Mouse (Mus musculus) stomach, embryonic 14.5 days (tissue): ENCODE results near the gene Il9r. TPM values are rescaled to one million over a fixed set of nuclear protein-coding genes. Genes with fewer than 3 reads are reported as not detected.

Source experiments
- ATAC-seq: fragments of 200-750 bp; cut with Nextera tagmentation; 2 replicates; pipeline ENCODE4 v1.8.0; 2017; ENCODE audit warnings: low read depth, moderate TSS enrichment; ENCODE audit not compliant: insufficient number of reproducible peaks, insufficient read depth, low FRiP score
- H3K27ac ChIP-seq: fragments of 300-500 bp; sonication (generic); 2 replicates; pipeline ENCODE4 v1.5.1; 2014; ENCODE audit warnings: mild to moderate bottlenecking, low read length, moderate library complexity, mixed read lengths
- H3K27me3 ChIP-seq: fragments of 300-500 bp; sonication (generic); 2 replicates; pipeline ENCODE4 v1.6.1; 2014; ENCODE audit warnings: low read length, control low read depth, mixed read lengths; ENCODE audit not compliant: control insufficient read depth, insufficient read depth
- H3K36me3 ChIP-seq: fragments of 300-500 bp; sonication (generic); 2 replicates; pipeline ENCODE4 v1.6.1; 2014; ENCODE audit warnings: mild to moderate bottlenecking, control low read depth, low read length, moderate library complexity, mixed read lengths; ENCODE audit not compliant: control insufficient read depth, insufficient read depth
- H3K4me1 ChIP-seq: fragments of 300-500 bp; sonication (generic); 2 replicates; pipeline ENCODE4 v1.6.1; 2014; ENCODE audit warnings: low read length, control low read depth, mixed read lengths; ENCODE audit not compliant: control insufficient read depth, insufficient read depth
- H3K4me2 ChIP-seq: fragments of 300-500 bp; sonication (generic); replicated peaks from 2 replicates; pipeline ENCODE4 v1.6.1; 2014; ENCODE audit warnings: low read depth, low read length, control low read depth
- H3K4me3 ChIP-seq: fragments of 300-500 bp; sonication (generic); 2 replicates; pipeline ENCODE4 v1.5.1; 2014; ENCODE audit warnings: low read depth, low read length, control low read depth
- H3K9ac ChIP-seq: fragments of 300-500 bp; sonication (generic); replicated peaks from 2 replicates; pipeline ENCODE4 v1.6.1; 2014; ENCODE audit warnings: low read depth, mild to moderate bottlenecking, control low read depth, low read length, moderate library complexity, mixed read lengths
- H3K9me3 ChIP-seq: fragments of 300-500 bp; sonication (generic); 2 replicates; pipeline ENCODE4 v1.6.1; 2016; ENCODE audit warnings: low read depth, low read length, control low read depth; ENCODE audit not compliant: control insufficient read depth
- WGBS: fragments of 180-500 bp; shearing (Covaris S2); extraction: QIAGEN DNeasy Blood & Tissue Kit; methylation state at CpG from one replicate; pipeline ENCODE4 v1.1.7; 2014; 5-methylcytosine and 5-hydroxymethylcytosine counted together
- polyA plus RNA-seq: library from polyadenylated mRNA; unstranded; fragments of >200 nt; fragmentation: Nextera tagmentation; extraction: Ambion mirVana; gene quantifications from 2 replicates; pipeline ENCODE4 v1.2.1, GENCODE M21; 2014

Il9r gene
- polyA plus RNA-seq, 1 experiment from 2014 or later = 0.06 TPM

- no peaks in the 10 kb centered on the region for H3K27me3 ChIP-seq
- peaks cover 51% of the 10 kb centered on the region for H3K4me1 ChIP-seq
- no peaks in the 10 kb centered on the region for H3K9me3 ChIP-seq
- peaks cover 4% of the 10 kb centered on the region; the same call in 1 of the 2 replicates for H3K36me3 ChIP-seq
- peak overlapping the region; percentile 91 for H3K27ac ChIP-seq
- no peak overlapping the region for H3K4me3 ChIP-seq
- 0 out of 2 replicates have a peak overlapping the region, but pooled peaks have one; percentile 3 for H3K4me2 ChIP-seq
- WGBS = 26% methylated on average over 4 of the region's 4 CpGs
- ATAC-seq = no peak
- no peak overlapping the region for H3K9ac ChIP-seq
These were observed 24.5 kb upstream of the Il9r start for GRCm38 (mm10) chr11:32224468-32225139.

- H3K27ac ChIP-seq = 0 out of 2 replicates have a peak overlapping the region, but pooled peaks have one; percentile 7
- no peaks in the 10 kb centered on the region for H3K9me3 ChIP-seq
These were observed 23.4 kb upstream of the Il9r start for GRCm38 (mm10) chr11:32223297-32223967.

GRCm38 (mm10) chr11:32222570-32223194 lies 22.6 kb upstream of the Il9r start:
- WGBS = 8% methylated on average over 21 of the region's 21 CpGs
- peaks cover 66% of the 10 kb centered on the region for H3K4me1 ChIP-seq
- peak overlapping the region; percentile 96; the same call in 1 of the 2 replicates for H3K27ac ChIP-seq
- no peaks in the 10 kb centered on the region for H3K36me3 ChIP-seq
- no peaks in the 10 kb centered on the region for H3K27me3 ChIP-seq
- H3K9me3 ChIP-seq = no peaks in the 10 kb centered on the region
- peak overlapping the region; percentile 68 for H3K4me2 ChIP-seq
- peak overlapping the region; percentile 86; the same call in 1 of the 2 replicates for H3K9ac ChIP-seq
- H3K4me3 ChIP-seq = peak overlapping the region; percentile 82
- no peak for ATAC-seq

More at GRCm38 (mm10) chr11:32223297-32223967, 23.4 kb upstream of the Il9r start:
- no peak overlapping the region for H3K4me2 ChIP-seq
- ATAC-seq = no peak
- H3K9ac ChIP-seq = no peak overlapping the region
- H3K4me1 ChIP-seq = peaks cover 61% of the 10 kb centered on the region
- no peaks in the 10 kb centered on the region for H3K27me3 ChIP-seq
- no peak overlapping the region for H3K4me3 ChIP-seq
- 69% methylated on average over 4 of the region's 4 CpGs for WGBS
- H3K36me3 ChIP-seq = no peaks in the 10 kb centered on the region; the same call in 1 of the 2 replicates

DNA sequence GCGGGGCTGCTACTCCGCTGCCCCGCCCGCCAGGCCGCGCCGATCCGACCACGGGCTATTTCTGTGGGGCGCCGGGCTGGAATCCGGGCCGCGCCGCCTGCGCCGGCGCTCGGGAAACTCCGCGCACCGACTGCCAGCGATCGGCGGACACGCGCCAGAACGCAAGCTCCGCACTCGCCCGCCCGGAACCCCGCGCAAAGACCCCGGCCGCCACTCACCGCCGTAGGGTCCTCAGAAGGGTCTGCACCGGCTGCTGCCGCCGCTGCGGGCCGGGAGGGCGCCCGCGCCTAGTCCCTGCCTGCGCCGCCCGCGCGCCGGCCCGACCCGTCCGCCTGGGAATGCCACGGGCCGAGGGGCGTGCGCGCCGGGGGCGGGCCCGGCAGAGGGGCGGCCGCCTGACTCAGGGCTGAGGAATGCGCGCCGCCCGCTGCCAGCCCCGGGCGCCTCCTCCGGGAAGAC lies 21.9 kb upstream of the Il9r start, which contains the start of gene Rhbdf1:
Gene Rhbdf1 (minus strand): TSS at position 350 of the 459 bp plus-strand sequence.
- Histone ChIP-seq H3K9ac (peak within 1 kb of the TSS; percentile 86), H3K4me1 (peaks cover 61% of the 10 kb centered on the region), H3K9me3 (no peaks in the 10 kb centered on the region), H3K27me3 (no peaks in the 10 kb centered on the region), H3K4me2 (peak within 1 kb of the TSS; percentile 68), H3K27ac (peak within 1 kb of the TSS; percentile 96), H3K4me3 (peak within 1 kb of the TSS; percentile 82), H3K36me3 (no peaks in the 10 kb centered on the region)
- peak; percentile 59 for ATAC-seq
- WGBS = under 1% methylated on average over 66 of the region's 72 CpGs

- under 1% methylated on average over 40 of the region's 46 CpGs for WGBS
- Histone ChIP-seq H3K27me3 (no peaks in the 10 kb centered on the region), H3K9ac (peak overlapping the region; percentile 86), H3K4me3 (peak overlapping the region; percentile 82), H3K36me3 (no peaks in the 10 kb centered on the region), H3K9me3 (no peaks in the 10 kb centered on the region), H3K27ac (peak overlapping the region; percentile 96), H3K4me2 (peak overlapping the region; percentile 68), H3K4me1 (peaks cover 59% of the 10 kb centered on the region)
- ATAC-seq = peak; percentile 67
These were observed 21.3 kb upstream of the Il9r start for GRCm38 (mm10) chr11:32221225-32221950.

- Histone ChIP-seq H3K27me3 (no peaks in the 10 kb centered on the region), H3K4me1 (peaks cover 54% of the 10 kb centered on the region), H3K36me3 (peaks cover 3% of the 10 kb centered on the region; the same call in 1 of the 2 replicates), H3K4me2 (peak overlapping the region; percentile 68), H3K4me3 (peak overlapping the region; percentile 82), H3K27ac (peak overlapping the region; percentile 96), H3K9ac (0 out of 2 replicates have a peak overlapping the region, but pooled peaks have one; percentile 86), H3K9me3 (no peaks in the 10 kb centered on the region)
- 26% methylated on average over 10 of the region's 10 CpGs for WGBS
- no peak for ATAC-seq
These were observed 20.6 kb upstream of the Il9r start for GRCm38 (mm10) chr11:32220607-32221224.

GRCm38 (mm10) chr11:32219287-32219686 lies 19.2 kb upstream of the Il9r start:
- no peaks in the 10 kb centered on the region for H3K9me3 ChIP-seq
- 88% methylated on average over 10 of the region's 10 CpGs for WGBS
- H3K36me3 ChIP-seq = peaks cover 17% of the 10 kb centered on the region
- no peaks in the 10 kb centered on the region for H3K27me3 ChIP-seq
- H3K9ac ChIP-seq = no peak overlapping the region
- H3K4me2 ChIP-seq = no peak overlapping the region
- H3K27ac ChIP-seq = no peak overlapping the region
- peaks cover 40% of the 10 kb centered on the region for H3K4me1 ChIP-seq
- H3K4me3 ChIP-seq = no peak overlapping the region
- ATAC-seq = no peak
